ENCODE assay signal across 7 mouse cellular contexts in genomic region chr7:108950312-108950761, GRCm38 (mm10). TPM values are rescaled to one million over a fixed set of nuclear protein-coding genes. Genes with fewer than 3 reads are reported as not detected.
DNase-seq lines count a peak whose midpoint lies in the region; ATAC-seq and TF ChIP-seq lines count a peak whose summit lies in the region.

TSS of gene Tub (plus strand) at chr7:108950338.

- peak within 1 kb of the TSS; percentile 76 for H3K9ac ChIP-seq in hindbrain, embryonic 16.5 days (ENCODE audit: low read depth, low read length)

- DNase-seq in ZHBTc4 (ENCODE audit: low read depth, low spot score): peak; percentile 86
- peak; percentile 71 to 82 for DNase-seq in cerebellum, adult 18-20 months
- DNase-seq in left cerebral cortex, adult 2 months (ENCODE audit: extremely low spot score in 1 of 2, low spot score in 2 of 2): peak in 1 of 2 experiments; percentile 84
- peak; percentile 49 to 61 for DNase-seq in lung, postnatal 4 days
- DNase-seq in right cerebral cortex, postnatal 10 days (ENCODE audit: low spot score in 2 of 2): peak; percentile 91 to 93

- under 1% methylated on average over 44 of the region's 44 CpGs for WGBS in hindbrain, embryonic 16.5 days

- ATAC-seq in frontal cortex, adult (ENCODE audit: low TSS enrichment): peak; percentile 62
- ATAC-seq in hindbrain, embryonic 16.5 days: peak; percentile 84

- no peaks in the 10 kb centered on the region for H3K27me3 ChIP-seq in hindbrain, embryonic 16.5 days (replicated peaks; ENCODE audit: control insufficient read depth, insufficient read depth, low read length)

- no peaks in the 10 kb centered on the region for H3K36me3 ChIP-seq in hindbrain, embryonic 16.5 days (ENCODE audit: control insufficient read depth, insufficient read depth, low read length)

- H3K4me3 ChIP-seq in hindbrain, embryonic 16.5 days (ENCODE audit: low read length): peak within 1 kb of the TSS; percentile 63
- peak within 1 kb of the TSS; percentile 64 for H3K4me3 ChIP-seq in left cerebral cortex, adult 2 months

- peak within 1 kb of the TSS; percentile 85 for H3K4me2 ChIP-seq in hindbrain, embryonic 16.5 days (ENCODE audit: low read length)

- intact Hi-C loops in left cerebral cortex, adult 2 months (cut with DNase I): no loop called here

- peak within 1 kb of the TSS; percentile 82 for H3K27ac ChIP-seq in hindbrain, embryonic 16.5 days (ENCODE audit: low read depth, low read length)
- peak within 1 kb of the TSS; percentile 95 for H3K27ac ChIP-seq in left cerebral cortex, adult 2 months

- no peaks in the 10 kb centered on the region for H3K9me3 ChIP-seq in hindbrain, embryonic 16.5 days (ENCODE audit: control insufficient read depth, low read length)

- no peak for TF ChIP-seq CTCF in left cerebral cortex, adult 2 months (IDR thresholded peaks at IDR 0.05)

- H3K4me1 ChIP-seq in hindbrain, embryonic 16.5 days (ENCODE audit: control insufficient read depth, insufficient read depth, low read depth, low read length): peaks cover 11% of the 10 kb centered on the region

RNA-seq across cellular contexts. Expression of gene Tub, which starts in this region (rescaled TPM):
- polyA plus RNA-seq in hindbrain, embryonic 16.5 days (2015; fragmentation: Nextera tagmentation; extraction: Ambion mirVana): 41.9 and 50.8 TPM in 2 replicates
- total RNA-seq in left cerebral cortex, adult 2 months (2021): 100 to 1,000 TPM; 140 to 148 TPM
